Mouse (Mus musculus) hindbrain, embryonic 13.5 days (tissue): Measurements from ENCODE around the gene Klhl18. TPM values are rescaled to one million over a fixed set of nuclear protein-coding genes. Genes with fewer than 3 reads are reported as not detected.

Experiments used
- ATAC-seq: fragments of 200-750 bp; cut with Nextera tagmentation; 2 replicates; pipeline ENCODE4 v1.8.0; 2017; ENCODE audit warnings: moderate TSS enrichment; ENCODE audit not compliant: low FRiP score
- H3K27ac ChIP-seq: fragments of 300-500 bp; sonication (generic); 2 replicates; pipeline ENCODE4 v1.5.1; 2015; ENCODE audit warnings: inconsistent platforms, mild to moderate bottlenecking, moderate library complexity
- H3K27me3 ChIP-seq: fragments of 300-500 bp; sonication (generic); 2 replicates; pipeline ENCODE4 v1.6.1; 2015; ENCODE audit warnings: mild to moderate bottlenecking, inconsistent platforms
- H3K36me3 ChIP-seq: fragments of 300-500 bp; sonication (generic); 2 replicates; pipeline ENCODE4 v1.6.1; 2015; ENCODE audit warnings: mild to moderate bottlenecking, inconsistent platforms
- H3K4me1 ChIP-seq: fragments of 300-500 bp; sonication (generic); replicated peaks from 2 replicates; pipeline ENCODE4 v1.6.1; 2015; ENCODE audit warnings: inconsistent platforms
- H3K4me2 ChIP-seq: fragments of 300-500 bp; sonication (generic); 2 replicates; pipeline ENCODE4 v1.6.1; 2015; ENCODE audit warnings: inconsistent platforms, mild to moderate bottlenecking, moderate library complexity
- H3K4me3 ChIP-seq: fragments of 300-500 bp; sonication (generic); 2 replicates; pipeline ENCODE4 v1.5.1; 2015; ENCODE audit warnings: mild to moderate bottlenecking, inconsistent platforms
- H3K9ac ChIP-seq: fragments of 300-500 bp; sonication (generic); 2 replicates; pipeline ENCODE4 v1.6.1; 2015; ENCODE audit warnings: mild to moderate bottlenecking, inconsistent platforms
- H3K9me3 ChIP-seq: fragments of 300-500 bp; sonication (generic); 2 replicates; pipeline ENCODE4 v1.6.1; 2016; ENCODE audit warnings: inconsistent platforms
- WGBS: fragments of 180-500 bp; shearing (Covaris S2); methylation state at CpG from one replicate; pipeline ENCODE4 v1.1.7; 2015; 5-methylcytosine and 5-hydroxymethylcytosine counted together
- polyA plus RNA-seq: library from polyadenylated mRNA; unstranded; fragments of >200 nt; fragmentation: Nextera tagmentation; extraction: Ambion mirVana; gene quantifications from 2 replicates; pipeline ENCODE4 v1.2.1, GENCODE M21; 2015

Klhl18 gene
- polyA plus RNA-seq, 1 experiment from 2014 or later: 17.1 TPM

DNA sequence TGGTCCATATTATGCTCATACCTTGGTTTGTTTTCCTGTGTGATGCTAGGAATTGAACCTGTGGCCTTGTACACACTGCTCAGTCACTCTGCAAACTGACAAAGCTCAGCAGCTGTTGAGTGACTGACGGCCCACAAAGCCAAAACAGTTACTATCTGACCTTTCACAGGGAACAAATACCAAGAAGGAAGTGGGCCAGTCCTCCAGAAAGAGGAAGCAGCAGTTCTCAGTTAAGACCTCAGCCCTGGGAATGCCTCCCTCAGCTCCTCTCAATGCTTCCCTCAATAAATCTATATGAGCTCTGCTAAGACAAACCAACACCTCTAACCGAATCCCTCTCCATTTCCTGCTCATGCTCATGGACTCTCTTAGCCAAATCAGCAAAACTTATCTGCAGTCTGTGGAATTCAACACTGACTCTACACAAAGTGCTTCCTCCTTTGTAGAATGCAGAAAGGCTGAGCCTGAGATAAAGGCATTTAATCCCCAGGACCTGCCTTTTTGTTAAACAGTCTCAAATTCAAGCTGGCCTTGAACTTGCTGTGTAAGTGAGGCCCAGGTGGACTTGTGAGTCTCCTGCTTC, 17.3 kb downstream of the Klhl18 start:
- Histone ChIP-seq H3K27ac (no peak overlapping the region), H3K36me3 (peaks cover 20% of the 10 kb centered on the region), H3K27me3 (no peaks in the 10 kb centered on the region), H3K4me2 (no peak overlapping the region), H3K9ac (no peak overlapping the region), H3K9me3 (no peaks in the 10 kb centered on the region), H3K4me1 (no peaks in the 10 kb centered on the region), H3K4me3 (no peak overlapping the region)
- no peak for ATAC-seq
- WGBS: 77% methylated on average over 2 of the region's 2 CpGs

DNA sequence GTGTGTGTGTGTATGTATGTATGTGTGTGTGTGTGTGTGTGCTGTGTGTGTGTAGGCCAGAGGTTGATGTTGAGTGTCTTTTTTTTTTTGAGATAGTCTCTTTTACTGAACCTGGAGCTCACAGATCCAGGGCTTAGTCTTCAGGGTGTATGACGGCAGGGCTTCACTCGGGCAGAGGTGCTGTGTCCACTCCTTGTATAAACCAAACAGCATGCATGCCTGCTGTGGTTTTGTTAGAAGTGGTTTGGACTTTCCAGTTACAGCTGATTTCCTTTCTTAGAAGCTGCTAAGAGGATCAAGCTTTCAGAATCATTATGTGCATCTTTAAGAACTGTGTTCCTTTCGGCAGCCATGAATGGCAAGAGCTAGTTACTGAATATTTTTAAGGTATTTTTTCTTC, 18.6 kb downstream of the Klhl18 start:
- H3K27ac ChIP-seq: no peak overlapping the region
- H3K36me3 ChIP-seq: peaks cover 18% of the 10 kb centered on the region
- H3K9ac ChIP-seq: no peak overlapping the region
- no peaks in the 10 kb centered on the region for H3K9me3 ChIP-seq
- H3K4me2 ChIP-seq: no peak overlapping the region
- H3K4me3 ChIP-seq: no peak overlapping the region
- no peak for ATAC-seq
- WGBS: 96% methylated on average over 3 of the region's 3 CpGs
- H3K27me3 ChIP-seq: no peaks in the 10 kb centered on the region
- no peaks in the 10 kb centered on the region for H3K4me1 ChIP-seq

DNA sequence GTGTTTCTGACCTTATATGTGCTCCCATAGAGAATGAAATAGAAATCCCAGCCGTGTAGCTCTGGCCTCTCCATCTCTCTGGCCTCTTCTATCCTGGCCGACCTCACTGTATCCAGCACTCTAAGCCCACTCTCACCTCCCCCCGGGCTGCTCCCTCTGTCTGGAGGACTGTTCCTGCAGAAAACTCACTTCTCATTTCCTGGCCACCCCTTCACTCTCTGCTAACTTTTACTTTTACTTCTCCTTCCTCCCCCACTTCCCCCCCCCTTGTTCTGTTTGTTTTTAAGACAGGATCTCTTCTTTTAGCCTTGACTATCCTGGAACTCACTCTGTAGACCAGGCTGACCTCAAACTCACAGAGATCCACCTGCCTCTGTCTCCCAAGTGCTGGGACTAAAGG, 24.0 kb downstream of the Klhl18 start:
- 76% methylated on average over 3 of the region's 3 CpGs for WGBS
- Histone ChIP-seq H3K4me1 (peaks cover 6% of the 10 kb centered on the region), H3K27ac (no peak overlapping the region), H3K27me3 (no peaks in the 10 kb centered on the region), H3K4me3 (no peak overlapping the region), H3K9ac (no peak overlapping the region), H3K9me3 (no peaks in the 10 kb centered on the region), H3K4me2 (no peak overlapping the region), H3K36me3 (peaks cover 27% of the 10 kb centered on the region)
- no peak for ATAC-seq

DNA sequence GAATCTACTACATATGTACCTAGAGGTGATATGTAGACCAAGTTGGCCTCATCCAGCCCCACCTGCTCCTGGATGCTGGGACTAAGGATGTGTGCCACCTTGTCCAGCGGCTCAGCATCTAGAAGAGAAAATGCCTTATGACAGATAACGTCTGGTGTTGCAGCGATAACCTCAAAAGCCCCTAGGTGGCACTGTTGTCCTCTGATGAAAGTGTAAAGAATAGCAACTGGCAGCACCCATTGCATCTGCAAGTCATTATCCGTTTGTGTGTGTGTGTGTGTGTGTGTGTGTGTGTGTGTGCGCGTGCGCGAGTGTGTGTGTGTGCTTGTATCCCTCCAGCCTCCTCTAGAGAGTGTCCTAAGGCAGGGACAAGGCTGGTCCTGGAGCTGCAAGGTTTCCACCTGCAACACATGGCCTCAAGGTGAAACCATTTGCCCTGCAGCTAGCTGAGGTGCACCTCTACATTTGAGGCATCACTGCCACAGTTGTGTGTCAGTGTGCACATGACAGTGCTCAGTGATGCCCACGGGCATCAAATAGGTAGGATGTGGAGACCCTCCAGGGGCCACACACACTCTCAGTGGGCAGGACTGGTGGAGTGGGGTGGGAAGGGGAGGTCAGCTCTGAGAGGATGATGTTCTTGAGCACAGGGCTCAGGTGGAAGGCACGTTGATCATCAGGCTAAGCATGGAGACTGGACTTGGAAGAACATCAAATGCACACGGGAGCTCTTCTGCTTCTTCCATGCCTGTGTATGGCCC, 27.5 kb downstream of the Klhl18 start:
- peak; percentile 80 for ATAC-seq
- peak overlapping the region; percentile 51 for H3K9ac ChIP-seq

DNA sequence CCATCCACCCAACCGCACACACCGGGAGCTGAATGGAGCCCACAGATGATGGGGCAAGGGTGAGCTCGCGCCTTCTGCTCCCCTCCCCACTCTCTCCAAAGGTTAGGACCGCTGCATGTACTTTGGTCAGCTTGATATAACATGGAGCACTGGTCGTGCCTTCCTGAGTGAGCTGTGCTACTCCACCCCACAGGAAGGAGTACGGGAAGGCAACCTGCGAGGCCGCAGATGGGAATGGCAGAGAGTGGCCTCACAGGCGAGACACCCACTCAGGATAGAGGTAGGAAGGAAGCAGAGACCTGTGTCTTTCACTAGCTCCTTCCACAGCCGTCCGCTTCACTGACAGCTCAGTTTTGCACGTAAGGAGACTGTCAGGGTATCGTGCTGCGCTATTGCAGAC, 28.1 kb downstream of the Klhl18 start:
- Histone ChIP-seq H3K27ac (no peak overlapping the region), H3K9me3 (no peaks in the 10 kb centered on the region), H3K4me3 (no peak overlapping the region), H3K27me3 (no peaks in the 10 kb centered on the region), H3K36me3 (peaks cover 43% of the 10 kb centered on the region), H3K4me2 (no peak overlapping the region), H3K9ac (0 out of 2 replicates have a peak overlapping the region, but pooled peaks have one; percentile 19), H3K4me1 (peaks cover 6% of the 10 kb centered on the region)
- 84% methylated on average over 15 of the region's 15 CpGs for WGBS
- no peak for ATAC-seq

More for the DNA sequence above, 27.5 kb downstream of the Klhl18 start:
- Histone ChIP-seq H3K4me1 (peaks cover 6% of the 10 kb centered on the region), H3K4me3 (no peak overlapping the region), H3K27me3 (no peaks in the 10 kb centered on the region), H3K27ac (0 out of 2 replicates have a peak overlapping the region, but pooled peaks have one; percentile 12), H3K4me2 (no peak overlapping the region), H3K36me3 (peaks cover 37% of the 10 kb centered on the region), H3K9me3 (no peaks in the 10 kb centered on the region)
- WGBS: 33% methylated on average over 11 of the region's 11 CpGs

DNA sequence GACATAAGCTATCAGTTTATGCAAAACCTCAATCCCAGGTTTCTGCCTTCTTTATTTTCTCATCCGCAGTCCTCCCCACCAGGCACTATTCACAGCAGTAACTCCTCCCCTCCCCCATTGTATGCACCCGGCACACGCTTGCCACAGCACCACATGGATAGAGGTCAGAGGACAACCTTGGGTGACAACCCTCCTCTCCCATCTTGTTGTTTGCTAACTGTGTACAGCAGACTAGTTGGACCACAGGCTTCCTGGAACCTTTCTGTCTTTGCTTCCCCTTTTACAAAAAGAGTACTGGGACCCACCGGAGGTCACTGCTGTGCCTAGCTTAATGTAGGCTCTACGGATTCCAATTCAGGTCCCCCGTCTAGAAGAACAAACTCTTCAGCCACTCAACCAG, 35.9 kb downstream of the Klhl18 start:
- 86% methylated on average over 6 of the region's 6 CpGs for WGBS
- Histone ChIP-seq H3K9ac (no peak overlapping the region), H3K4me1 (no peaks in the 10 kb centered on the region), H3K27me3 (no peaks in the 10 kb centered on the region), H3K36me3 (peaks cover 57% of the 10 kb centered on the region), H3K4me2 (no peak overlapping the region), H3K27ac (no peak overlapping the region), H3K4me3 (no peak overlapping the region), H3K9me3 (no peaks in the 10 kb centered on the region)
- no peak for ATAC-seq

DNA sequence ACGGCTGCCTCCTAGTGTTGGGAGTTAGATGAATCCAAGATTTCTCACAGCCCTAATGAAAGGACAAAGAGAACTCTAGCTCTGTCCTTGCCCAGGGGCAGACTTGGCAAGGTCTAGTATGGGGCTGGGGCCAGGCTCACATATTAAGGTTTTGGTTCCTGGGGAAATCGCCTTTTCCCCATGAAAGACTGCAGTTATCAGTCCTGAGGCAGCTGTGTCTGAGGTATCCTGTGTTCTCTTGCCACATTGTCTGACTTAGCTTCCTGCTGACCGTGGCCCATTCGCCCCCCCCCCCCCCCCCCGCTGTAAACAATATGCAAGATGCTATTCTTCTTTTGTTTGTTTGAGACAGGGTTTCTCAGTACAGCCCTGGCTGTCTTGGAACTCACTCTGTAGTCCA, 36.4 kb downstream of the Klhl18 start:
- no peak overlapping the region for H3K27ac ChIP-seq
- no peaks in the 10 kb centered on the region for H3K27me3 ChIP-seq
- no peak for ATAC-seq
- H3K9me3 ChIP-seq: no peaks in the 10 kb centered on the region
- H3K9ac ChIP-seq: no peak overlapping the region
- H3K4me1 ChIP-seq: no peaks in the 10 kb centered on the region
- no peak overlapping the region for H3K4me3 ChIP-seq
- WGBS: 78% methylated on average over 5 of the region's 5 CpGs
- no peak overlapping the region for H3K4me2 ChIP-seq
- peaks cover 62% of the 10 kb centered on the region for H3K36me3 ChIP-seq

DNA sequence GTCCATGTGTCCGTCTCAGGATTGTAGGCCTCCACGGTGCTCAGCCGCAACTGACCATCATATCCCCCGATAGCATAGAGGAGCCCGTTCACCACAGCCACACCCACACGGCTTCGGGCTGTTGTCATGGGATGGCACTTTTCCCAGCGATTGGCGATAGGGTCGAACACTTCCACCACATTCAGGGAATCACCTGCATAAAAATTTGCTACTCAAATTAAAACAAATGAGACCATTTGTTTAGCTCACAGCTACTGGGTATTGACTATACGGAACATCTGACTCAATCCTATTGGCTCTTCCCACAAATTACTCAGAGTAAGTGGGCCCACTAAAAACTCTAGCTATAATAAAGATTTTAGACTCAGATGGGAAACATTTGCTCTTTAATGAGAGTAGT, 40.5 kb downstream of the Klhl18 start:
- H3K27me3 ChIP-seq: no peaks in the 10 kb centered on the region
- H3K36me3 ChIP-seq: peaks cover 72% of the 10 kb centered on the region

DNA sequence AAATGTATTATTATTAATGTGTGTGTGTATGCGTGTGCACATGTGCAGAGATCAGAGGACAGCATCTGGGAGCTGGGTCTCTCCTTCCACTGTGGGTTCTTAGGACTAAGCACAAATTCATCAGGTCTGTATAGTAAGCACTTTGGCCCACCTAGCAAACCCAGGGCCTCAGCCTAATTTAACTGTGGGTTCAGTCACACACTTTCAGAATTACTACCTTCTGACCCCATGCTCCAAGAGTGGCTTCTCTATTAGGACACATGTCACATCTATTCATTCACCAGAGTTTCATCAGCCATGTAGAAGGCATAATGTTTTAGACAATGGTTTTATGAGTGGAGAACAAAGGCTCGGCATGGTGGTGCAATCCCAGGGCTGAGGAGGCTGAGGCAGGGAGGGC, 43.4 kb downstream of the Klhl18 start:
- Histone ChIP-seq H3K9ac (no peak overlapping the region), H3K4me2 (no peak overlapping the region)
- WGBS: 94% methylated on average over 2 of the region's 2 CpGs

More for the DNA sequence above, 40.5 kb downstream of the Klhl18 start:
- Histone ChIP-seq H3K9ac (no peak overlapping the region), H3K4me1 (no peaks in the 10 kb centered on the region), H3K9me3 (no peaks in the 10 kb centered on the region), H3K4me2 (no peak overlapping the region), H3K27ac (no peak overlapping the region), H3K4me3 (no peak overlapping the region)
- WGBS: 95% methylated on average over 11 of the region's 11 CpGs
- ATAC-seq: no peak

DNA sequence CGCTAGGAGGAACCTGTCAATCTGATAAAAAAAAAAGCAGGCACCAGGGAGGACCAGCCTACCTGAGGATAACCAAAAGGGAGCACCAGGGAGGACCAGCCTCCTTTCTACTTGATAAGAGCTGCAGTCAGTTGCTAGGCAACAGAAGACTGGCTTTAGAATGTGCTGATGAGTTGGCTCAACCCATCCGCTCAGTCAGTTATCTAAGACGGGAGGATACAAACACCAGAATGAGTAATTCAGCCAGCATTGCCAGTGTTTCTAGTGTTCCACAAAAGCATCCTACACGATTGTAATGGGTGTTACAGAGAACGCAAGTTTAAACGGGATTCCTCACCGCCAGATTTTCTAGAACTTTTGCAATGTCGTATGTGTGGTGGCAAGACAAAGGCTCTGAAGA, 45.3 kb downstream of the Klhl18 start:
- no peaks in the 10 kb centered on the region for H3K9me3 ChIP-seq
- H3K27me3 ChIP-seq: no peaks in the 10 kb centered on the region
- H3K36me3 ChIP-seq: peaks cover 95% of the 10 kb centered on the region
- no peak overlapping the region for H3K27ac ChIP-seq
- WGBS: 72% methylated on average over 8 of the region's 8 CpGs
- ATAC-seq: no peak
- no peak overlapping the region for H3K9ac ChIP-seq
- H3K4me3 ChIP-seq: no peak overlapping the region
- H3K4me2 ChIP-seq: no peak overlapping the region
- no peaks in the 10 kb centered on the region for H3K4me1 ChIP-seq

More for the DNA sequence above, 43.4 kb downstream of the Klhl18 start:
- ATAC-seq: no peak
- Histone ChIP-seq H3K4me3 (no peak overlapping the region), H3K36me3 (peaks cover 93% of the 10 kb centered on the region), H3K4me1 (no peaks in the 10 kb centered on the region), H3K27me3 (no peaks in the 10 kb centered on the region), H3K27ac (no peak overlapping the region), H3K9me3 (no peaks in the 10 kb centered on the region)

DNA sequence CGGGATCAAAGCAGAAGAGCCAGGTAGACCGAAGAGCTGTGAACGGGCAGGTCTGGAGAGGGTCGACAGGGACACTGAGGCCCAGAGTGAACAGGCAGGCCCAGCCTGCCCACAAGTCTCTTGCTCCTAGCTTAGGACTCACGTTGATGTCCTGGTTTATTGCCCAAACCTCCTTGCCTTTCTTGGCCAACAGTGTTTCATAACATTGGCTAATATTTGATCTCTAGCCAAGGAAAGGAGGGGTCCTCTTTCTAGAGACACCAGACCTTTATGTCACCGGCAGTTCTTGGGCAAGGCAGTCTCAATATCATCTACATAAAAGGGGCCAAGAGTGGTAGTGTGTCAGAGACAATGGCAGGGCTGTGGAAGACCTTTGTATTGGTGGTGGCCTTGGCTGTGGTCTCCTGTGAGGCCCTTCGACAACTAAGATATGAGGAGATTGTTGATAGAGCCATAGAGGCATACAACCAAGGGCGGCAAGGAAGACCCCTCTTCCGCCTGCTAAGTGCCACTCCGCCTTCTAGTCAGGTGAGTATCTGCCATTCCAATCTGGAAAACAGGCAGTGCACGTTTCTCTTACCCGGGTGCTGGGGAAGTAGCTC, 56.9 kb downstream of the Klhl18 start, which contains the start of gene Ngp:
TSS of gene Ngp (plus strand) at position 237 of the 602 bp plus-strand sequence.
- Histone ChIP-seq H3K4me1 (no peaks in the 10 kb centered on the region), H3K27me3 (no peaks in the 10 kb centered on the region), H3K27ac (no peak within 1 kb of the TSS), H3K9me3 (no peaks in the 10 kb centered on the region), H3K9ac (no peak within 1 kb of the TSS), H3K36me3 (no peaks in the 10 kb centered on the region), H3K4me3 (no peak within 1 kb of the TSS), H3K4me2 (no peak within 1 kb of the TSS)
- WGBS: 90% methylated on average over 12 of the region's 12 CpGs
- ATAC-seq: no peak

DNA sequence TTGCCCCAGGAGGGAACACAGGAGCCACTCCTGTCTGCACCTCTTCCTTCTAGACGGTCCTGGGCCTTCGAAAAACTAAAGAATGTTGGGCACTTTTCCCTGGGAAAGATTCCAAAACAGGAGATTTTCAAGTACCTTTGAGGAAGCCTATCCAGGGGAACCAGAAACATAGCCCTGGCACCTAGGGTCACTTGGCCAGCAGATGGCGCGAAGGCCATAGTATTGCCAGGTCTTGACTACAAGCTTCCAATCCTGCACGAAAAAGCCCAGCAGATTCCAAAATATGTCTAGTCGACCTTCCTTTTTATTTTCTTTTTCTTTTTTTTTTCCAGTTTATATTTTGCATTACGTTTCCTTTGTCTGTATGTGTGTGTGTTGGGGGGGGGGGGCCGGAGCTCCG, 62.7 kb downstream of the Klhl18 start:
- Histone ChIP-seq H3K9me3 (no peaks in the 10 kb centered on the region), H3K9ac (no peak overlapping the region), H3K27me3 (no peaks in the 10 kb centered on the region), H3K36me3 (no peaks in the 10 kb centered on the region), H3K4me3 (no peak overlapping the region), H3K4me2 (no peak overlapping the region), H3K4me1 (peaks cover 5% of the 10 kb centered on the region), H3K27ac (no peak overlapping the region)
- WGBS: 62% methylated on average over 9 of the region's 9 CpGs
- ATAC-seq: no peak
